Mouse (Mus musculus) fibroblast of lung, adult 2 months (primary cell): ENCODE data around the gene Vamp4.

ENCODE experiments used
- DNase-seq: peaks from one replicate; pipeline ENCODE4 v3.0.0-alpha.2; 2011; ENCODE audit warnings: low read depth

Gene Vamp4

GRCm38 (mm10) chr1:162648416-162648815 lies 78.1 kb downstream of the Vamp4 start:
- DNase-seq = no peak
